Mouse (Mus musculus): ENCODE results near the gene Ceacam1. TPM values are rescaled to one million over a fixed set of nuclear protein-coding genes. Genes with fewer than 3 reads are reported as not detected.
A peak's percentile ranks its signal among the peaks of the same experiment; 100 is the strongest.

The Ceacam1 gene
- polyA plus RNA-seq, 1 experiment from 2014 or later = 24.3 TPM

DNA sequence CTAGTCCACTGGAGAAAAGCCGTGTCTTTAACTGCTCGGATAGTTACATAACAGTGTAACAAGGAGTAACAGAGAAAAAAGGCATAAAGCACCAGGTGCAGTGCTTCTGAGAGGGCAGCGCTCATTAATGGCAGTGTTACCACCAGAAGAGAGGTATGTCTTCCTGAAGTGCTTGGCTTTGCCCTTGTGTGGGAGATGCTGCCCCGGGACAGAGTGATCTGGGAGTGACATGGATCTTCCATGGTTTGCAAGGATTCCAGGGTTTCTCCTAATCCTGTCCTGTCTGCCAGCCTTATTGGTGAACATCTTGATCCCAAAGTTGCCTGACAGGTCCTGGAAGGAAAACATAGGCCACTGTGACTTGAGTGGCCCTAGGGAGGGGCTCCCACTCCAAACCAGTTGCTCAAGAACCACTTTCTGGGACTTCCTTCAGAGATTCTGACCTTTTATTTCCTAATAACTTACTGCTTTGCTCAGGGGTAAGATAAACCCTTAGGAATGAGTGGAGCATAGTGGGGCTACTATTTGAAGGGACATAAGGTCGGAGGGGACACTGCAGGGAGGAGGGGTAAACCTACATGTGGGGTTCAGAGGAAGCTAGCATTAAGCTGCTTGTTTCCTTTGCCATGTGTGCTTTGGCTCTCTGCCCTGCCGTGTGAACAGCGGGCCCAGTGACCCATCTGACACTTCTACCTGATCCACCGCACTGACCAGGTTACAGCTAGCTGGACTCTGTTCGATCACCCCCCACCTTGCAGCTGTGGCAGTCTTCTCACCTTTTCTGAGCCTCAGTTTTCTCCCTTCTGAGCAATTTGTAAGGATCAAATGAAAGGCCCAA is 37.2 kb downstream of the Ceacam1 start:
- H3K27me3 ChIP-seq (ENCODE audit: insufficient read depth, low read length) = no peaks in the 10 kb centered on the region
- 67% methylated on average over 9 of the region's 9 CpGs for WGBS (ENCODE audit: insufficient replicate concordance)
- no peak overlapping the region for H3K4me3 ChIP-seq (ENCODE audit: low read depth, low read length)
- DNase-seq (peak; percentile 78), ATAC-seq (peak; percentile 94)
- H3K9me3 ChIP-seq (ENCODE audit: low read length) = no peaks in the 10 kb centered on the region
- TF ChIP-seq CTCF (IDR thresholded peaks at IDR 0.05; ENCODE audit: low read depth) = no peak
- no peak overlapping the region for H3K4me2 ChIP-seq (ENCODE audit: low read depth, low read length)
- peak overlapping the region; percentile 89 for H3K27ac ChIP-seq (ENCODE audit: low read depth)
- no peak overlapping the region for H3K9ac ChIP-seq (replicated peaks)
- peaks cover 30% of the 10 kb centered on the region for H3K4me1 ChIP-seq (ENCODE audit: insufficient read depth)
- H3K36me3 ChIP-seq (replicated peaks; ENCODE audit: insufficient read depth, low read length) = no peaks in the 10 kb centered on the region

DNA sequence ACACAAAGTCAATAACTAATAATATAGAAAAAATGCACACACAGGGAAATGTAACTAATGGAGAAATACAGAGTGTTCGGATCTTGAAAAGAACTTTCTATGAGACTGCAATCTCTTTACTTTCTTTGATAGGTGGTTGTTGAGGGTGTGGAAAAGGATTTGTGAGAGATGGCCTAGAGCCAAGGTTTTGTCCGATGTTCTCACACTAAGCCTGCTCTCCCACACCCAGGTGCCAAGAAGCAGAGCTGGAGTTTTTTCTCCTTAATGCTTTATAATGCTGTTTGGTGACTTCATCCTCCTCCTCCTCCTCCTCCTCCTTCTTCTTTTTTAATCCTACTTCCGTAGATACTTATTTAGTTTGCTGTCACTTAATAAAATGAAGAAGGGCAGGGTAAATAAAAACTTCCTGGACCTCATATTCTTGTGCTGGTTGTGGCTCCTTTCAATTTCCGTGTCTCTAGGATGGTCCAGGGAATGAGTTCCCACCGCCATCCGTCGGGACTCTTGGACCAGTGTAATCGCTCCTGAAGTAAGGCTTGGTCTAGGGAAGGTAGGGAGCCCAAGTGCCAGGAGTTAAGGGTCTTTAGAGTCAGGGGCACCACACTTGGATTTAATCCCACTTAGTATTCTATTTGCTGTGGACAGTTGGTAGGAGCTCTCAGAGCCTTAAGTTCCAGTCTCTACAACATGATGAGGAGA is 38.1 kb downstream of the Ceacam1 start:
- Histone ChIP-seq H3K4me3 (ENCODE audit: low read depth, low read length) (no peak overlapping the region), H3K9ac (replicated peaks) (no peak overlapping the region), H3K36me3 (replicated peaks; ENCODE audit: insufficient read depth, low read length) (no peaks in the 10 kb centered on the region), H3K4me2 (ENCODE audit: low read depth, low read length) (no peak overlapping the region), H3K9me3 (ENCODE audit: low read length) (no peaks in the 10 kb centered on the region), H3K27me3 (ENCODE audit: insufficient read depth, low read length) (no peaks in the 10 kb centered on the region), H3K4me1 (ENCODE audit: insufficient read depth) (peaks cover 36% of the 10 kb centered on the region), H3K27ac (ENCODE audit: low read depth) (no peak overlapping the region; the same call in 1 of the 2 replicates)
- WGBS (ENCODE audit: insufficient replicate concordance) = 76% methylated on average over 8 of the region's 8 CpGs
- no peak for DNase-seq
- ATAC-seq = no peak
- TF ChIP-seq CTCF (IDR thresholded peaks at IDR 0.05; ENCODE audit: low read depth) (no peak), EP300 (IDR thresholded peaks at IDR 0.05; ENCODE audit: low read depth) (no peak)

- no peak for ATAC-seq
- no peak overlapping the region for H3K4me3 ChIP-seq (ENCODE audit: low read depth, low read length)
- H3K4me1 ChIP-seq (ENCODE audit: insufficient read depth) = peaks cover 57% of the 10 kb centered on the region
- no peak overlapping the region for H3K9ac ChIP-seq (replicated peaks)
- H3K4me2 ChIP-seq (ENCODE audit: low read depth, low read length) = no peak overlapping the region
- no peaks in the 10 kb centered on the region for H3K9me3 ChIP-seq (ENCODE audit: low read length)
- 60% methylated on average over 2 of the region's 2 CpGs for WGBS (ENCODE audit: insufficient replicate concordance)
- no peak for DNase-seq
- H3K36me3 ChIP-seq (replicated peaks; ENCODE audit: insufficient read depth, low read length) = no peaks in the 10 kb centered on the region
- TF ChIP-seq CTCF (IDR thresholded peaks at IDR 0.05; ENCODE audit: low read depth) = no peak
- TF ChIP-seq EP300 (IDR thresholded peaks at IDR 0.05; ENCODE audit: low read depth) = no peak
- H3K27ac ChIP-seq (ENCODE audit: low read depth) = peak overlapping the region; percentile 82
- no peaks in the 10 kb centered on the region for H3K27me3 ChIP-seq (ENCODE audit: insufficient read depth, low read length)
Measured at GRCm38 (mm10) chr7:25436704-25437103, 40.7 kb downstream of the Ceacam1 start.

- Histone ChIP-seq H3K27ac (ENCODE audit: low read depth) (peak overlapping the region; percentile 82), H3K9me3 (ENCODE audit: low read length) (no peaks in the 10 kb centered on the region), H3K4me3 (ENCODE audit: low read depth, low read length) (no peak overlapping the region), H3K9ac (replicated peaks) (no peak overlapping the region), H3K4me1 (ENCODE audit: insufficient read depth) (peaks cover 57% of the 10 kb centered on the region), H3K4me2 (ENCODE audit: low read depth, low read length) (no peak overlapping the region), H3K36me3 (replicated peaks; ENCODE audit: insufficient read depth, low read length) (no peaks in the 10 kb centered on the region), H3K27me3 (ENCODE audit: insufficient read depth, low read length) (no peaks in the 10 kb centered on the region)
- no peak for TF ChIP-seq CTCF (IDR thresholded peaks at IDR 0.05; ENCODE audit: low read depth)
- TF ChIP-seq EP300 (IDR thresholded peaks at IDR 0.05; ENCODE audit: low read depth) = no peak
- WGBS (ENCODE audit: insufficient replicate concordance) = 65% methylated on average over 6 of the region's 6 CpGs
- no peak for ATAC-seq
- no peak for DNase-seq
Measured at GRCm38 (mm10) chr7:25436226-25436625, 41.2 kb downstream of the Ceacam1 start.

- no peak overlapping the region for H3K9ac ChIP-seq (replicated peaks)
- no peaks in the 10 kb centered on the region for H3K9me3 ChIP-seq (ENCODE audit: low read length)
- peak overlapping the region; percentile 82 for H3K27ac ChIP-seq (ENCODE audit: low read depth)
- 57% methylated on average over 2 of the region's 2 CpGs for WGBS (ENCODE audit: insufficient replicate concordance)
- H3K4me2 ChIP-seq (ENCODE audit: low read depth, low read length) = no peak overlapping the region
- peaks cover 53% of the 10 kb centered on the region for H3K4me1 ChIP-seq (ENCODE audit: insufficient read depth)
- no peaks in the 10 kb centered on the region for H3K36me3 ChIP-seq (replicated peaks; ENCODE audit: insufficient read depth, low read length)
- no peak overlapping the region for H3K4me3 ChIP-seq (ENCODE audit: low read depth, low read length)
- H3K27me3 ChIP-seq (ENCODE audit: insufficient read depth, low read length) = no peaks in the 10 kb centered on the region
- peak; percentile 14; the same call in 1 of the 2 replicates for ATAC-seq
- no peak for TF ChIP-seq CTCF (IDR thresholded peaks at IDR 0.05; ENCODE audit: low read depth)
- no peak for TF ChIP-seq EP300 (IDR thresholded peaks at IDR 0.05; ENCODE audit: low read depth)
- DNase-seq = no peak
Measured at GRCm38 (mm10) chr7:25435546-25435851, 41.9 kb downstream of the Ceacam1 start.

GRCm38 (mm10) chr7:25434654-25435545 is 42.5 kb downstream of the Ceacam1 start:
- Histone ChIP-seq H3K9ac (replicated peaks) (no peak overlapping the region), H3K4me2 (ENCODE audit: low read depth, low read length) (no peak overlapping the region), H3K27me3 (ENCODE audit: insufficient read depth, low read length) (no peaks in the 10 kb centered on the region), H3K9me3 (ENCODE audit: low read length) (no peaks in the 10 kb centered on the region), H3K4me3 (ENCODE audit: low read depth, low read length) (no peak overlapping the region), H3K27ac (ENCODE audit: low read depth) (peak overlapping the region; percentile 82), H3K36me3 (replicated peaks; ENCODE audit: insufficient read depth, low read length) (no peaks in the 10 kb centered on the region), H3K4me1 (ENCODE audit: insufficient read depth) (peaks cover 49% of the 10 kb centered on the region)
- TF ChIP-seq EP300 (IDR thresholded peaks at IDR 0.05; ENCODE audit: low read depth) (no peak), CTCF (IDR thresholded peaks at IDR 0.05; ENCODE audit: low read depth) (no peak)
- 83% methylated on average over 10 of the region's 10 CpGs for WGBS (ENCODE audit: insufficient replicate concordance)
- ATAC-seq (peak; percentile 18; the same call in 1 of the 2 replicates), DNase-seq (no peak)

Measured in liver, postnatal 0 days (tissue).